Mouse (Mus musculus) MEL (cell line): ENCODE data around the gene Stk40.

Experiments used
- CTCF ChIP-seq, 3 experiments: IDR thresholded peaks in 2 of 3; conservative IDR thresholded peaks in 1 of 3; 2 replicates each; pipeline ENCODE4 v1.5.1; 2011 to 2012; ENCODE audit warnings: low read length in 3 of 3, low read depth in 2 of 3, mild to moderate bottlenecking in 2 of 3, improper control_type of control experiment in 1 of 3, inconsistent platforms in 1 of 3, mixed read lengths in 1 of 3, moderate library complexity in 1 of 3; ENCODE audit not compliant: control insufficient read depth in 1 of 3, insufficient read depth in 1 of 3, poor library complexity in 1 of 3, severe bottlenecking in 1 of 3
- HCFC1 ChIP-seq: IDR thresholded peaks from 2 replicates; pipeline ENCODE4 v1.6.1; 2012; ENCODE audit warnings: low read depth, mild to moderate bottlenecking, inconsistent platforms, low read length, improper control_type of control experiment, moderate library complexity
- MAFK ChIP-seq: IDR thresholded peaks from 2 replicates; pipeline ENCODE4 v1.6.1; 2011; ENCODE audit warnings: low read depth, mild to moderate bottlenecking, low read length, improper control_type of control experiment, borderline replicate concordance
- MAX ChIP-seq: IDR thresholded peaks from 2 replicates; pipeline ENCODE4 v1.6.1; 2011; ENCODE audit warnings: low read length, improper control_type of control experiment
- POLR2A ChIP-seq, 2 experiments: IDR thresholded peaks; 2 replicates each; pipeline ENCODE4 v1.6.1; 2011 to 2012; ENCODE audit warnings: low read length in 2 of 2, mild to moderate bottlenecking in 2 of 2, control low read depth in 1 of 2, improper control_type of control experiment in 1 of 2, low read depth in 1 of 2, moderate library complexity in 1 of 2; ENCODE audit not compliant: control insufficient read depth in 1 of 2, insufficient read depth in 1 of 2, poor library complexity in 1 of 2
- POLR2AphosphoS2 ChIP-seq: IDR thresholded peaks from 2 replicates; pipeline ENCODE4 v1.6.1; 2011; ENCODE audit warnings: low read length, improper control_type of control experiment
- RCOR1 ChIP-seq: IDR thresholded peaks from 2 replicates; pipeline ENCODE4 v1.6.1; 2012; ENCODE audit warnings: low read depth, mild to moderate bottlenecking, inconsistent platforms, low read length, improper control_type of control experiment
- TCF12 ChIP-seq: IDR thresholded peaks from 2 replicates; pipeline ENCODE4 v1.6.1; 2014; ENCODE audit warnings: low read depth, mild to moderate bottlenecking, inconsistent platforms, low read length, improper control_type of control experiment, moderate library complexity
- USF2 ChIP-seq, 2 experiments: IDR thresholded peaks; 2 replicates each; pipeline ENCODE4 v1.6.1; 2011 to 2012; ENCODE audit warnings: improper control_type of control experiment in 2 of 2, low read length in 2 of 2, borderline replicate concordance in 1 of 2, inconsistent platforms in 1 of 2, low read depth in 1 of 2, mild to moderate bottlenecking in 1 of 2; ENCODE audit not compliant: insufficient read depth in 1 of 2
- ZNF384 ChIP-seq: IDR thresholded peaks from 2 replicates; pipeline ENCODE4 v1.6.1; 2012; ENCODE audit warnings: low read depth, mild to moderate bottlenecking, inconsistent platforms, low read length, improper control_type of control experiment

DNA sequence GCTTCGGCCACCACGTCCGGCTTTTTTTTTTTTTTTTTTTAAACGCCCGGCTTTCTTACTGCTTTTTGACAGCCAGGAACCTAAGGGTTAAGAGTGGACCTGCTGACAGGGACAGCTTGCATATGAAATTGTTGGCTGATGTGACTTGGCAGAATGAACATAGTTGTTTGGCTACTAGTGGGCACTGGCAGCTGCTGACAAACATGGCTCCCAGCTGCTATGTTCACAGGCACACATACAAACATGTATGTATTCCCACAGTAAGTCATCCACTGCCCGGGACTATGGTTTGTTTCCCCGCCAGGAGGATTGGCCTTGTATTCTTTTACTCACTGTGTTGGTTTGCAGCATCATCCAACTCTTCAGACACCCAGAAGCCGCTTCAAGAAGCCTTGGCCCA lies 13.4 kb downstream of the Stk40 start:
- no peak for TF ChIP-seq CTCF (IDR thresholded peaks at IDR 0.05 in 2 of 3, conservative IDR thresholded peaks at IDR 0.05 in 1 of 3; ENCODE audit: control insufficient read depth in 1 of 3, insufficient read depth in 1 of 3, low read depth in 2 of 3, low read length in 3 of 3, poor library complexity in 1 of 3, severe bottlenecking in 1 of 3)
- TF ChIP-seq MAFK, result no peak
- TF ChIP-seq USF2 (IDR thresholded peaks at IDR 0.05; ENCODE audit: borderline replicate concordance in 1 of 2, insufficient read depth in 1 of 2, low read depth in 1 of 2, low read length in 2 of 2), result no peak
- TF ChIP-seq ZNF384, result no peak
- TF ChIP-seq TCF12, result no peak
- no peak for TF ChIP-seq POLR2AphosphoS2
- TF ChIP-seq HCFC1, result no peak
- TF ChIP-seq RCOR1, result no peak
- TF ChIP-seq POLR2A (IDR thresholded peaks at IDR 0.05; ENCODE audit: control insufficient read depth in 1 of 2, insufficient read depth in 1 of 2, low read depth in 1 of 2, low read length in 2 of 2, poor library complexity in 1 of 2), result no peak
- no peak for TF ChIP-seq MAX
